Mouse (Mus musculus) v-Abl transformed pro-B cells (cell line): ENCODE data around the gene Mkln1.

Experiments used
- in situ Hi-C, 2 experiments: fragments of 400-800 bp; cut with MboI; formaldehyde crosslinking; loops; one replicate each; pipeline ENCODE4 v1.15.1; 2025; ENCODE audit not compliant: unreplicated experiment in 2 of 2

Gene Mkln1

DNA sequence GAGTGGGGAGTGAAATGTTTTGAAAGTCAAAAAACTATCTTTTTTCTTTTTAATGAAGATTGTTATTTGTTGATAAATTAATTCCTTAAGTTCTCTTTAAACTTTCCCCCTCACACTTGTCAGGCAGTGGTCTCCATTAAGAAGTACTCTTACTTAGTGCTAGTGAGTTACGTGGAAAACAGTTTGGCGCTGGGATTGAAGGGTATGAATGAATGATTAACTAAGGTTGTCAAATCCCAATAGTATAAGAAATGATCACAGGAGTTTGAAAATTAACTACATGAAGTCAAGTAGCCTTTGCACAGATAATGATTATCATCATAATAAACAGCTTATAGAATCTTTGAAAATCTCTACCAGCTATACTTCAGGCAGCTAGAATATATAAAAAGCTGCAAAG lies 101.7 kb downstream of the Mkln1 start:
- in situ Hi-C loops, result loop anchor here in 1 of 2 experiments (25.0 kb wide), 1 partner anchor 287 kb away; no protein-coding TSS in a partner anchor

DNA sequence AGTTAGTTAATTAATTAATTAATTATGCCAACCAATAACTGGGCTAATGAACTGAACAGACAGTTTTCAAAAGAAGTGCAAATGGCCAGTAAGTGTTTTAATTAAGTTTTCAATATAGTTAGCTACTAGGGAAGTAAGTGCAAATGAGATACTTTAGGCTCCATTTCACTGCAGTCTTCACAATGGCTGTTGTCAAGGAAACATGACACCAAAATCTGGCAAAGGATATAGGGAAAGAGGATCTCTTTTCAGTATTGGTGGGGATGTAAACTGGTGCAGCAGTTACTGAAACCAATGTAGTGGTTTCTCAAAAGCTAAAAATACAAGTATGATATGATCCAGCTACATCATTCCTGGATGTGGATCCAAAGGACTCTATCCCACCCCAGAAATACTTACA lies 102.2 kb downstream of the Mkln1 start:
- in situ Hi-C loops, result loop anchor here in 1 of 2 experiments (25.0 kb wide), 1 partner anchor 287 kb away; no protein-coding TSS in a partner anchor

DNA sequence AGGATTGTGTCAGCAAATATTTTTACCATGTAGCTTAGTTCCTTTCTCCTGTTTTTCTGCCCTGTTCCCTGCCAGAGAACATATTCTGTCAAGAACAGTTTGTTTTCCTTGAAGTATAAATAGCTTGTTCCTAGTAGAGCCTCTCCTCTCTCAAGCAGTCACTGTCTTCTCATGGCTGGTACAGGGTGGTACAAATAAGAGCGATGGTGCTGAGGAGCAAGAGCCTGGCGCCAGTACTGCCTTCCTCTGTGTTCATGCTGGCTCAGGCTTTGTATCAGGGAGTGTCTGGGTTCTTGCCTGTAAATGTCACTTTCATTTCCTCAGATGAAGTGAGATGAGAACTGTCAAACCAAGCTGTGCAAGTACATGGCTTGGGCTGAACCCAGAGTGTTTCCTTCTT lies 104.1 kb downstream of the Mkln1 start:
- in situ Hi-C loops, result loop anchor here in 1 of 2 experiments (25.0 kb wide), 1 partner anchor 285 kb away; no protein-coding TSS in a partner anchor

DNA sequence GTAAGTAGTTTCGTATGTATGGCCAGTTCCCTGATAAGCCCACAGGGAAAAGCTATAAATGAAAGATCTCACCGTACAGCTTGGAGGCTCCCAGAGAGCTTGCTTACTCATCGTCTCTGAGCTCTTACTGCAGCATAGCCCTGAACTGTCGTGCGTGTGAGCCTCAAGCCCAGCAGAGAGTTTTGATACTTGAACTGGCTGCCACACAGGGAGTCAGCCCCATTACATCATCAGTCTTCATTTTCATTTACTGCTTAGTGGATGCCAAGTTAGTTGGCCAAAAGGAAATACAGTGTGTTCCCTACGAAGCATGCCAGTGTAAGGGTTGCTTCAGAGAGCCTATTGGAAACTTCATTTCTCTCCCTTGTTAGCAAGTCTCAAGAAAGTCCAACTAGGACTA lies 115.2 kb downstream of the Mkln1 start:
- in situ Hi-C loops, result loop anchor here in 1 of 2 experiments (25.0 kb wide), 1 partner anchor 274 kb away; no protein-coding TSS in a partner anchor

DNA sequence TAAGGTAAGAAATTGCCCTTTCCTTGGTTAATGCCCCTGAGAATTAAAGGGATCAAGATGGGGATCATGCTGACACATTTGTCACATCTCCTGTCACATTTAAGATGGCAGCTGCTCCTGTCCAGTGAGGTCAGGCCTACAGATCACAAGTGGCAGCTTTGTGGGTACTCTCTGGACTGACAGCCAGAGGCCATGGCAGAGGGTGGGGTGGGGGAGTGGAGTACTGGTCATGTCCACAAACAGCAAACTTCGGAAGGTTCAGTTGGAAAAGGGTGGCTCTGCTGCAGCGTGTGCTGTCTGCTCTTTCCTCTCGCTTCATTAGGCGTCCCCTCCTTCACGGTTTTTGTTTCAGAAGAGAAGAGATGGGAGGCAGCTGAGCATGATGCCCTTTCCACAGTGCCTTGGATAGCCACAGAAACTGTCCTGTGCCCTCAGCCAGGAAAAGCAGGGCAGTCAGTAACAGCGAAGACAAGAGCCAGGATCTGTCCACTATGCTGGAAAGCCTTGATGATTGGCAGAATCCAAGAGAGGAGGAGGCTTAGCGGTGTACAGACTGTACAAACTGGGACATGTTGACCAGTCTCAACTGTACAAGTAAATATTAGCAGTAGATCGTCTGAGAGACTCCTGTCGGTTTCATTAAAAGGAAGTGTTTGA lies 119.3 kb downstream of the Mkln1 start:
- in situ Hi-C loops, result loop anchor here in 1 of 2 experiments (25.0 kb wide), 1 partner anchor 269 kb away; no protein-coding TSS in a partner anchor

DNA sequence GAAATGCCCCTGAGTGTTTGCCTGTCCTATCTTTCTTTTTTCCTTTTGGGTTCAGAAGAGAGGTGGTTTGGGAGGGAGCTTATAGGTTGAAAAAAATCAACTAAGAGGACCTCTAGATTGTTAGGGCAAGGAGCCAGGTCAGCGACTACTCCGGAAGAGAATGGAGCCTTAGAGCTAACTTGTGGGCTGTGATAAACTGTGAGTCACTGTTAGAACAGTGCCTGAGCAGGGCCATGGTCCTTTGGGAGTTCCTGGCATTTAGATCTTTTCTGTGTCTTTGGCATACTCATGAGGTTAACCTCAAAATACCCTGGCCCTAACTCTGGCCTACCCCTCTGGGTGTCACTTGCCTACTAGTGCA lies 119.8 kb downstream of the Mkln1 start:
- in situ Hi-C loops, result loop anchor here in 1 of 2 experiments (25.0 kb wide), 1 partner anchor 269 kb away; no protein-coding TSS in a partner anchor

DNA sequence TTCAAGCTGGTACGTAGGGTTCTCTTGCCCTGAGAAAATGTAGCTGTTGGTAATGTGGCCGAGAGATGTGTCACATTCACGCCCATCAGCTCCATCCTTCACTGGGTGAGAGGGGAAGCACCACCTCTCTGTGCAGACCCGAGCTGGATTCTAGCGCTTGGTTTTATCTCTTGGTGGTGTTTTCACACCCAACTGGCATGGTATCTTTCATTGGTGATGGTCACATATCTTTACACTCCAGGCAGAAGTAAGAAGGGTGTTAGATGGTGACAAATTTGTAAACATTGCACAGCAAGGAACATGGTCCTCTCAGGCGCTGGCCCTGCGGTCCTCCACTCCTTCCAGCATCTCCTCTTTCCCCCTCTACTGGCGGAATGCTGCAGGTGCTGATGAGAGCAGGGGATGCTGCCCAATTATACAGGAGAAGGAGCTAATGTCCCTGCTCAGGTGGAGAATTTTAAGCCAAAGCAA lies 120.5 kb downstream of the Mkln1 start:
- in situ Hi-C loops, result loop anchor here in 1 of 2 experiments (25.0 kb wide), 1 partner anchor 268 kb away; no protein-coding TSS in a partner anchor

DNA sequence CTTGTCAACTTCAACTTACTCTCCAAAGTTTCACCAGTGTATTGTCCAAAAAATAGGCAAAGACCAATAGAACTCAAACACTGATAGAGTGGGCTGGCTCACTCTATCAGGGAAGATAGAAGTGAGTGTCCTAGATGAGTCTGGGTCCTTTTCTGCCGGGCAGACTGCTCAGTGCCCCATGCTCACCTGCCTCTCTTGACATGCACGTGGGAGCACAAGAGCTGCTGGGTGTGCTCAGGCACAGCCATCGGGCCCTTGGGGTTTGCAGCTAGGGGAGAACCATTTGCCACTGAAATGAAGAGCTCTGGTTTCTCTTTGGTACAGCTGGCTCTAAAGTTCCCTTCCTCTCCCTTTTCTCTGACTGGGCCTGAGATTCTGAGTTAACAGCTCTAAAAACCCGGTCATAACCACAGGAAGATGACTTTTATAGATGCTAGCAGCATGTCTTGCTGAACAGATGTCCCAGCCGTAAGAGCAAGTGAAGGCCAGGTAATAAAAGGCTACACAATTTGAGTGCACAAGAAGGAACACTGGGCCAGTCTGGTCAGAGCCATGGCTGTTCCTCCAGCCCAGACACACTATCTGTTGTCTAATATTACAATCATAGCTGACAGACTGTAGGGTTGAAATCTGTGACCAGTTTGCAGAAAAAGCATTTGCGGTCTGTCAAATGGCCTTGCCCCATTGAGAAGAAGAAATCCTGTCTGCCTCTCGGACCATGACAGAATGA lies 122.1 kb downstream of the Mkln1 start:
- in situ Hi-C loops, result loop anchor here in 1 of 2 experiments (5.0 to 25.0 kb wide), 2 partner anchors 122 to 267 kb away; no protein-coding TSS in a partner anchor

DNA sequence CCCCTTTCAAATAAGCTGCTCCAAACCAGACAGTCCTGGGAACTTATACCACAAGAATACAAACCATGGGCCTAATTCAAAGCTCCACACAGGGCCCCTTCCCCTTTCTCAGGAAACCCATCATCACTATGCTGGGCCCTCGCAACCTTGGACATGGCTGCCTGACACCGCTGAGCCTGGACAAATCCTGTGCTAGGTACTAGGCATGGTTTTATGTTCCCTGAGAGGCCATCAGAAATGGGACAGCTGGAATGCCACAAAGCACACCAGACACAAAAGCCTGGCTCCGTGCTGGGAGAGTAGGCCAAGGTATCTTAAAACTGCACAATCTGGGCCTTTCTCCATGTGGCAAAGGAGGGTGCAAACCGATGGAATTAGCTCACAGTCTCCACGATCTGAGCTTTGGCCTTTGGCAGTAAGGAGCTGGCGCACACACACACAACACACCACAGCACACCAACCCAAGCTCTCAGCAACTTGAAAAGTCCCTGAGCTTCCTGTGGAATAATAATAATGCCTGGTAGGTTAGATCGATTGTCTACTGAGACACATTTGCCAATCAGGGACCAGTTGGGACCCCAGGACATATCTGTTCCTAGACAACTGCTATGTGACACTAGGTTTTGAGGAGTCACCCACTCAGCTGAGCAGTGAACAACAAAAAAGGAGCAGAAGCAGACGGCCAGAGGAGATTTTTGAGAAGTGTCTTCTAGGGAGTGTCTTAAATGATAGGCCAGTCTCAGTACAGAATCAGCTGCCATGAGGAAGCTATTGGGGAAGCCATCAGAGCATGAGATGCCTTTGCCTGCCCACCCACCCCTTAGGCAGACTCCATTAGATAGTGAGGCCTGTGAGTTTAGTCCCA lies 123.2 kb downstream of the Mkln1 start:
- in situ Hi-C loops, result loop anchor here in 1 of 2 experiments (5.0 to 25.0 kb wide), 2 partner anchors 121 to 266 kb away; no protein-coding TSS in a partner anchor

DNA sequence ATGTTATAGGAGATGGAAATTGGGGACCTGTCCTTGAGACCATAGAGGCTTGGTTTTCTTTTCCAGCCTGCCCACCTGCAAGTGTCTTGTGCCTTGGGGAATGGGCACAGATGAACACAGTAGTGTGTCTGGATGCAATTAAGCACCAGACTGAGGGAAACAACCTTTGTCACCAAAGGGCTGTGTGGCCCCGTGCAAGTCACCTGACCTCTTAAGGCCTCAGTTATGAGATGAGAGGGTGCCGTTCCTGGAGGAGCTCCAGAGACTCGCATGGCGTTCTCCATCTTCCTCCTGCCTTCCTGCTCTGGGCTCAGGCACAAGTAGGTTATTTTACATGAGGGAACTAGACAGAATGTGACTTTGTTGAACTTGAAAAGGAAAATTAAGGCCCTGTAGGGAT lies 123.9 kb downstream of the Mkln1 start:
- in situ Hi-C loops, result loop anchor here in 1 of 2 experiments (5.0 to 25.0 kb wide), 2 partner anchors 120 to 265 kb away; no protein-coding TSS in a partner anchor

DNA sequence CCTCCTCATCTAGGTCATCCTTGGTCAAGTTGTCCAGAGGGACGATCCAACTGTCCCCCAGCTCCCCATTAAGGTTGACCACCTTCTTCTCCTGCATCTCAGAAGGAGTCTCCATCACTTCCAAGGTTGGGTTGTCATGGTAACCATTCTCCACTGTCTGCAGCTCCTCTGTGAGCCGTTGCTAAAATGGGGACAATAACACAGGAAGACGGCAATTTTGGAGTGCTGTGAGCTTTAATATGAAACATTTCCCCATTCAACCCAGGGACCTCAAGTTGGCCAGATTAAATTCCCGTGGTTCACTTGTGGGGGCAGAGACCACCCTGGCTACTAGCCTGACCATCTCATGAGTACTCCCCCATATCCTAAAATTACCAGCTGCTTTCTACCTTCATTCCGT lies 124.5 kb downstream of the Mkln1 start:
- in situ Hi-C loops, result loop anchor here in 1 of 2 experiments (5.0 to 25.0 kb wide), 2 partner anchors 119 to 264 kb away; no protein-coding TSS in a partner anchor

DNA sequence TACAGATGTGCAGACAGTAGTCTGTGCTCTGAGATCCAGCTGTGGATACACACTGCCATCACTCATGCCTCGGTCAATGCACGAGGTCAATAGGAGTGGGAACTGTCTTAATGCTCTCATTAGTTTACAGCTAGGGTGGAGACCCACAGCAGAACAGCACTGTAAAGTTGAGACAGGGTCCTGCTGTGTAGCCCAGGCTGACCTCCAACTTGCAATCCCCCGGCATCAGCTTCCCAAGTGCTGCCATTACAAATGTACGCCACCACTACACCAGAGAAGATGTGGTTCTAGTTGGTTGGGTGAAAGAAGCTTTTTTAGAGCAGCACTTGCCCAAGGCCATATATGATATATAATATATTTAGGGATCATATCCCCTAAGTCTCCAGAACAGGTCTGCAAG lies 125.1 kb downstream of the Mkln1 start:
- in situ Hi-C loops, result loop anchor here in 1 of 2 experiments (5.0 to 25.0 kb wide), 2 partner anchors 119 to 264 kb away; no protein-coding TSS in a partner anchor

DNA sequence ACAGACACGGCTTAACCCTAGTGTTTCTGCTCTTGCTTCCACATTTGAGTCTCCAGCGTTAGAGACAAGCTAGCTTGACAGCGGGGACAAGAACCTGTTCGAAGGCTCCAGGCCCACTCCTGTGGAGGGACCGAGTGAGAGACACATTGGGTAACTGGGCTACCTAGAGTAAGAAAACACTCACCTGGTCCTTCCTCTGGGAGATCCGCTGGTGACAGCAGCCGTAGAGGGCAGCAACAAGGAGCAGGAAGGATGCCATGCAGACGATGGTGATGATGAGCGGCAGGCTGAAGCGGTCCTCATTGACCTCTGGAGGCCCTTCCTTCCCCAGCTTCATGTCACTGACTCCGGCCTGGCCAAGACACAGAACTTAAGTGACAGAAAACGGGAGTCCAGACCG lies 125.6 kb downstream of the Mkln1 start:
- in situ Hi-C loops, result loop anchor here in 1 of 2 experiments (5.0 to 25.0 kb wide), 2 partner anchors 118 to 263 kb away; no protein-coding TSS in a partner anchor

DNA sequence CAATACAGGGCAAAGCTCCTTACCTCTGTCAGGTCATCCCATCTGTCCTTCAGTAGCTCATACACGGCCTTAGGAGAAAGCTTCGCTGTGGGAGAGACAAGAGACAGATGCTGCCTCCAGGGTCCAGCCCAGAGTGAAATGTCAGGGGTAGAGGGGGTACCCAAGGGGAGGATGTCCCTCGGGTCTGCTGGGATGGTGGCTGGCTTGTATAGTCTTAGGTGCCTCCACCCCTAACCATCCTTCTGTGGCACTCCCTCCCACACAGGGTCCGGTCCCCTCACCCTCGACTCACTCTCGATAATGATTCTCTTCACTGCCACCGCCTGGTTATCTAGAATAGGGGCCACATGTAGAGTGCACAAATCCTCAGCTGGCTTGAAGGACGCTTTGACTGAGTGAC lies 126.1 kb downstream of the Mkln1 start:
- in situ Hi-C loops, result loop anchor here in 1 of 2 experiments (5.0 to 25.0 kb wide), 3 partner anchors 118 to 313 kb away; no protein-coding TSS in a partner anchor

DNA sequence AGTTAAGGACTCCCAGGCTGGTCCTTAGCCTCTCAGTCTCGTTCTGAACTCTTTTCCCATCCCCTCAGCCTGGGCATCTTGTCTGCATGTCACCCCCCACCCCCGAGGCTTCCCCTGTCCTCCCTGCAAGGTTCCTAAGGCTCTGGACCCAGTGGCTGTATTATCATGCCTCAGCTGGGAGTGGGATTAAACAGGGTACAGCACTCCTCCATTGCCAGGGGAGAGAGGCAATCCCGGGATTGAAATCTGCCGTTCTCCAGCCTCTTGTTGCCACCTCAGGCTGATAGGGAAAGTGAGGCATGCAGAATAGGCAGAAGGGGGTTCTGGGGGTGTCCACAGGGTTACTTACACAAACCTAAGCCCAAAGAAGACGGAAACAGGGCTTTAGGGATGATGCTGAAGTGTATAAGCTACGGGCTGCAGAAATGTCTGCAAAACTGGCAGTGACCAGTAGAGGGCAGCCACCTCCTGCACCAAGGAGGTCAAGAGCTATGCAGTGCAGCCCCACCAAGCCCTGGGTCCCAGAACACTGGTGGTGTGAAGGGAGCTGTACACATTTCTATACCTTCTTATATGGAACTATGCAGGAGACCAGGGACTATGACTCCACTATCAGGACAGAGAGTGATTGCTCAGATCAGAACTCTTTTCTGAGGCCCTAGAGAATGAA lies 126.8 kb downstream of the Mkln1 start:
- in situ Hi-C loops, result loop anchor here in 1 of 2 experiments (25.0 kb wide), 1 partner anchor 312 kb away; no protein-coding TSS in a partner anchor

DNA sequence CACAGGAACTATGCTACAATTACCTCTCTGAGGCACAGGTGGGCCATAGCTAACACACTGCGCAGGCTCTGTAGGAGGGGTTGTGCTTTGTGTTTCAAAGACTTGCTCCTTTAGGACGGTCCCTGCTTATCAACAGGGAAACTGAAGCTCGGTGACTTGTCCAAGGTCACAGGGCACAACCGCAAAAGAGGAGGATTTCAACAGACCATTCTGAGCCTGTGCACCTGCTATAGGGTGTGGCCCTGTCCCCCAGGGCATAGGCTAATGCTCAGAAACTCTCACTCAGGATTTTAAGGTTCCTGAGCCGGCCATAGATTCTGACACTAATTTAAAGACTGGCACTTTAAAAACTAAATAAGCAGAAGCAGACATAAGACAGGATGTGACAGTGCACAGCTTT lies 128.4 kb downstream of the Mkln1 start:
- in situ Hi-C loops, result loop anchor here in 1 of 2 experiments (25.0 kb wide), 1 partner anchor 310 kb away; no protein-coding TSS in a partner anchor

DNA sequence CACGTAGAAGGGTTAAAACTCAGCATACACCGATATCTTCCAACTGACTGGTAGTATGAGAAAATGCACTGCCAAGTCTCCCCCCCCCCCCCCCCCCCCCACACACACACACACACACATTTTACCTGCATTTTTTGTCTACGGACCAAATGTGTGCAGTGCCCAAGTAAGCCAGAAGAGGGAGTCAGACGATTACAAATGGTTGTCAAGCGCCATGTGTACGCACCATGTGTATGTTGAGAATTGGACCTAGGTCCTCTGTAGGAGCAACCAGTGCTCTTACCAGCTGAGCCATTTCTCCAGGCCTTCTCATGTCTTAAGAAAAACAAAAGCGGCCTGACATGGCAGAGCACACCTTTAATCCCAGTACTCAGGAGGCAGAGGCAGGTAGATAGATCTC lies 129.4 kb downstream of the Mkln1 start:
- in situ Hi-C loops, result loop anchor here in 1 of 2 experiments (25.0 kb wide), 1 partner anchor 309 kb away; no protein-coding TSS in a partner anchor

DNA sequence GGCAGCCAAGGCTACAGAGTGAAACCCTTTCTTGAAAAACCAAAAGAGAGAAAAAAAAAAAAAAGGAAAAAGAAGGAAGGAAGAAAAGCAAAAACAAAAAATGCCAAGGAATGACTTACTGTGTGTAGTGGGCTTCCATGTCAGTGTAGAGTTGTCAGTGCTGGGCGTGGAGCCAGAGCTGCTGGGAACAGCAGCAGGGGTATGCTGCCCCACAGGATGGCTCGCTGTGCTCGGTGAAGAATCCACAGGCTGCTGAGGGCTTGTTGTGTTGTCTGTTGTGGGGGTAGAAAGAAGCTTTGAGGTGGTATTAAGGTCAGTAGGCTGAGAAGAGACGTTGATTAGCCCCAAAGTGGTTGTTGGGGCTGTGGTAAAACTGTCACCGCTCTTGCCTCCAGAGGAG lies 129.8 kb downstream of the Mkln1 start:
- in situ Hi-C loops, result loop anchor here in 1 of 2 experiments (25.0 kb wide), 1 partner anchor 309 kb away; no protein-coding TSS in a partner anchor

DNA sequence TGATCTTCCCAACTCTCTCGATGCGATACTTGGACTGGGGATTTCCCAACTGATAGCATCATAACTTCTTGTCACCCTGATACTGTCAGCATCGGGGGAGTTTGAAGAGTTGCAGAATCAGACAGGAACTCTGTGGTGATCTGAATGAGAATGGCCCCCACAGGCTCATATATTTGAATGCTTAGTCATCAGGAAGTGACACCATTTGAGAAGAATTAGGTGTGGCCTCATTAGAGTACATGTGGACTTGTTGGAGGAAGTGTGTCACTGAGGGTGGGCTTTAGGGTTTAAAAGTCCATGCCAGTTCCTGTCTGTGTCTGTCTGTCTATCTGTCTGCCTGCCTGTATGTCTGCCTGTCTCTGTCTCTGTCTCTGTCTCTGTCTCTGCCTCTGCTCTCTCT lies 133.3 kb downstream of the Mkln1 start:
- in situ Hi-C loops, result loop anchor here (5.0 to 25.0 kb wide), 2 partner anchors 110 to 305 kb away; no protein-coding TSS in a partner anchor
